Mouse (Mus musculus): Measurements from ENCODE around the gene Tmem59l.

- TF ChIP-seq CTCF (IDR thresholded peaks at IDR 0.05; ENCODE audit: extremely low read depth, insufficient read length, insufficient replicate concordance, low read depth, low read length), result no peak
- no peak for TF ChIP-seq POLR2A (IDR thresholded peaks at IDR 0.05; ENCODE audit: low read depth, low read length)
Measured at GRCm38 (mm10) chr8:70494416-70494945, 7.3 kb upstream of the Tmem59l start.
